Mouse (Mus musculus) WW6 (cell line): Measurements from ENCODE around the gene Sepsecs.

Experiments used
- DNase-seq: peaks from one replicate; pipeline ENCODE4 v3.0.0-alpha.2; 2013; ENCODE audit warnings: low read depth, low spot score

The Sepsecs gene

DNA sequence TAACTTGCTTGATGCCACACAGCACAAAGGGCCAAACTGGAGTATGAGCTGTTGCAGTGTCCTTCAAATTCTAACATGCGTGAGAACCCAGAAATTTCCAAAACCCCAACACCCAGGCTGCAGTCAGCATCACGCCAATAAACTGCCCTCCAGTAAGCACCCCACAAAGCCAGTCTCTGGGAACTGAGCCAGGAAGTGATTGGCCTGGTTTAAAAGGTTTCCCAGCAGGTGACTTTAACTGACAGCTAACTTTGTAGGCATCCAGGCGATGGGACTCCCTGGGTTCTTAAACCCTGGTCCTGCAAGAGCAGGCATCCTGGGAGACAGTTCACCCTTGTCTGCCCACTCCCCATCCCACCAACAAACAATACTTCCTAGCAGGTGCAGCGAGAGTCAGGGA lies 59.2 kb downstream of the Sepsecs start:
- no peak for DNase-seq

GRCm38 (mm10) chr5:52609672-52610071 lies 59.8 kb downstream of the Sepsecs start:
- no peak for DNase-seq

GRCm38 (mm10) chr5:52604582-52605041 lies 64.9 kb downstream of the Sepsecs start:
- no peak for DNase-seq

DNA sequence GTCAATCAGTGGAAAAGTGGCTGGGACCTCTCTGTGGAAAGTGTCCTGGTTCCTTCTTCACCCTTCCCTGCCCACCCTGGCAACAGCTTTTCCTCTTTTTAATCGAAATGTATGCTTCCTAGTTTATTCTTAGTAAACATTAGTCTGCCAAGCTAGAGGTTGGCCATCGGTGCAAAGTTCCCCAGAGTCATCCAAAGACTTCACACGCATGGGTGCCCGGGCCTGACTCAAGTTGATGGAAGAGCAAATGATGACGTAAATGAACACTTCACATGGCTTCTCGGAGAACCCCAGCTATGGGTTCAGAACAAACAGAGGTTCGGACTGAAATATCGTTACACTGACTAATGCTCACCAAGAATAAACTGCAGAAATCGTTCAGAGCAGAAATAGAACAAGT lies 78.9 kb downstream of the Sepsecs start:
- no peak for DNase-seq
